Mouse (Mus musculus) spleen, postnatal 36 days (tissue): ENCODE measurements around the gene Klhl13.

ENCODE experiments used
- DNase-seq, 2 experiments: peaks; one replicate each; pipeline ENCODE4 v3.0.0; 2022; ENCODE audit warnings: low spot score in 2 of 2, mixed read lengths in 1 of 2

Klhl13 gene

DNA sequence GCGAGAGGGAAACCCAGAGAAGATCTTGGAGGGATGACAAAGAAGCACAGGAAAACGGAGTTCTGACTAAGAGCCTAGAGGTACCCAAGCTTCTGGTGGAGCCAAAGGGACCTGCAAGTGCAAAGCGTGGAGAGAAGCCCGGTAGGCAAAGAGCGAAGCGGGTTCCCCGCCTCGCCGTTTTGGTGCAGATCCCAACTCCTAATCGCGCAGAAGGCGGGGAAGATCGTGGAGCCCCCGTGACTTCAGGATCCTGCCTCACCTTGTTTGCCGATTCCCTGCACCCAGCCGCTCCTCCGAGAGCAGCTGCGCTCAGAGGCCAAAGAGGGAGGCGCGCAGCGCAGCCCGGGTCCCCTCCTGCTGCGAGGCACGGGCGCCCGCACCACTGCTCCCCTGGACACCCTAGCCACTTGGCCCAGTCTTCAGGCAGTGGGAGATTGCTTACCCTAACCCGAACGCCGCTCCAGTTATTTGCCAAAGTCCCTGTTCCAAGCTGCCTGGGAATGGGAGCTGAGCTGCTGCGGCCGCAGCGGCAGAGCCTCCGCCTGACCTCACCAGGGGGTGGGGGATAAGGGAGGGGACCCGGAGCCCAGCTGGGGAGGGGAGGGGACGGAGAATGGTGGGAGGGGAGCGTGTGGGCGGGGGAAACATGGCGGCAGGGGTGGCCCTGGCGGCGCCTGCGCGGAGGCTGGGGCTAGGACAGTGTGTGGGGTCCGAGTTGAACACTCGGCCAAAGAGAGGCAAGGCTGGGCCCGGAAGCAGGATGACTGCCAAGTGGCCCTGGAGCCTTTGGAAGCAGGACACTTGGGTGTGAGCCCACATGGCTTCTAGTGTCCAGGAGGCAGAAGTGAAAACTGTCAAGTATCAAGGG, at the start of gene Klhl13:
Gene Klhl13, minus strand, starts transcription at position 569 of the 868 bp plus-strand sequence.
- DNase-seq = no peak

DNA sequence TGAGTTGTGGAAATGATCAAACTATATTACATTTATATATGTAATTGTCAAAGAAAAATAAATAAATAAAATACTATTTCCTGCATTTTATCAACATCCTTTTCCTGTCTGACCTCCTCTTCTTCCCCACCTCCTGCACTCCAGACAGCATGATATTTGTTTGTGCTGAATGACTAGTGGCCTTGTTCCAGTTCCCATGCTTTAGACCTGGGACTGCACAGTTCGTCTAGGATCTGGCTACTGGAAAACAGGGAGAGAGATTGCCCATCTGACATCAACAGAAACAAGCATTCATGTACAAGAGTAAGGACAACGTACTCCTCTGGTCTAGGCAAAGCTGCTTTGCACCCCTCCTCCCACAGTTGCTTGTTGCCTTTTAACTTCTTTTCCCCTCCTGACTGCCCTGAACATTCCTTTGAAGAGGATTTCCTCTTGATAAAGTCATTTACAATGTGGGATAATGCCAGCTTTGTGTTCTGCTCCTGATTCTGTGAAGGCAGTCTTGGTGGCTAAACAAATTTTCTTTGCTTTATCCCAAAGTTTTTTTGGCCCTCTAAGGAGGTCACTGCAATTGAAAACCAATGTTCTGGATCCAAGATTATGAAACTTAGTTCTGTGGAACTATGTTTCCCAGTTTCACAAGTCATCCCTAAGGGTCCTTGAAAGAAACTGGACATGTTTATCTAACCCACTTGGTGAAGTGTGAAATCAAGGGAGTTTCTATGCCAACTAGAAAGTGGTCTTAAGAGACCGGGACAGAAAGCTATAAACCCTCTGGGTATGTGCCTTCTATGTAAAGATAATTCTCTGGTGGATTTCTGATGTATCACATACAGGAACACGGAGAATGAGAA, 44.6 kb upstream of the Klhl13 start:
- no peak for DNase-seq

DNA sequence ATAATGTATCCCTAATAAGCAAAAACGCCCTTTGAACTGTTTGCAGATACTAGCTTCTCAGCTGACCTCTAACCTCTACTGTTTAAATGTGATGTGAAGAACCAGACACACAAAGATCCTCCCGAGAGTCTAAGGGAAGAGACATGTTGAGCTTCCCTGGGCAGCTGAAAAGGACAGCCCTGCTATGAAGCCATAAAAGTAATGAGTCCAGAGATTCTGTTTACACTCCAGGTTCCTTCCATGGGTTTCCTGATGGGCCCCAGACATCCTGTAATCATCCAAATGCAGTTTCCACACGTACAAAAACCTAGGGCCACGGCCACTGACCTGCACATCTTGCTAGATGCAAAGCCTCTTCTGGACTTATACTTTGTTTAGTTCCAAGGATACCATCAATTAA, 23.8 kb upstream of the Klhl13 start:
- DNase-seq = no peak

DNA sequence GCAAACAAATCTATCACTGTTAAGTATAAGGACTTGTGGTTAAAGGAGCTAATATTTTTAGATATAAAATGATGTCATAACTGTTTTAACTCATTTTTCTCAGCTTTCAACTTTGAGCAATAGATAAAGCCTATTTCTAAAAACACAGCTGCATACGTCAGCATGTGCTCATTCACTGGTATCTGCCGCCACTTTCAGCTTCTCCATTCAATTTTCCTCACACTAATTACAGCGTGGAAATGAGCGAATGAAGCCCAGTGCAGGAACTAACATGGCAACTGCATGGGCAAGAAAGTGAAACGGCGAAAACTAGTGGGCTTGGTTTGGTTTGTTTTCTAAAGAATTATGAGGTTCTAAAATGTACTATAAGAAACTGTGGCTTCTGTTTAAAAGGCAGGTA, 1.4 kb downstream of the Klhl13 start:
- DNase-seq = no peak

DNA sequence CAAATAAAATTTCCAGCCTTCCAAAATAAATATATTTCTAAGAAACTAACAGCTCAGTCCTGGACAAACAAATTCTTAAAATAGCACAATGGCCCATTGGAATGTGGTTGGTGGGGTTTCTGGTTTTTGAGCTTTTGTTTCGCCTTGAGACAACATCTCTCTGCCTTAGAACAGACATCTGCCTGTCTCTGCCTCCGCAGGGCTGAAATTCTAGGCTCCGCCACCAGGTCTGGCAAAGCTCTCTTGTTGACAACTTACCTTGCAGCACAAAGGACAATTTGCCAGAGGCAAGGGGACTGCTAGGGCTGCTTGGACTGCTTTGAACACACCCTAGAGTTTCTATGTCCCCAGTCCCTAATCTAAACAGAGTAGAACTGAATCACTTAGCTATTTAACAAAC, 4.4 kb downstream of the Klhl13 start:
- DNase-seq = no peak

DNA sequence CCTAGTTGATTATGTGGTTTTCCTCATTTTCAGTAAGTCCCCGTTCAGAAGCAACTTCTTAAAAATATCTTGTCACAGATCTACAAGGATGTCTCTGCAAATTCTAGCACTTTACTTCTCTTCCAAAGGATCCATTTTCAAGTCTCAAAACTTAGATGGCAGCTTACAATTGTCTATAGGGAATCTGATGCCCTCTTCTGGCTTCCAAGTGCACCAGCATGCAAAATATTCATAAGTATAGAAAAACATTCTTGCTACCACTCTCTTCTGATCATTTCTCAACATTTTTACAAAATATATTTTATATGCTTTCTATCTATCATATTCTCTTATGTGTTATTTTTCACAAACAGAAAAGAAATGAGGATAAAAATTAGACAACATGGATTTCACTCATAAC, 14.8 kb downstream of the Klhl13 start:
- DNase-seq = no peak

DNA sequence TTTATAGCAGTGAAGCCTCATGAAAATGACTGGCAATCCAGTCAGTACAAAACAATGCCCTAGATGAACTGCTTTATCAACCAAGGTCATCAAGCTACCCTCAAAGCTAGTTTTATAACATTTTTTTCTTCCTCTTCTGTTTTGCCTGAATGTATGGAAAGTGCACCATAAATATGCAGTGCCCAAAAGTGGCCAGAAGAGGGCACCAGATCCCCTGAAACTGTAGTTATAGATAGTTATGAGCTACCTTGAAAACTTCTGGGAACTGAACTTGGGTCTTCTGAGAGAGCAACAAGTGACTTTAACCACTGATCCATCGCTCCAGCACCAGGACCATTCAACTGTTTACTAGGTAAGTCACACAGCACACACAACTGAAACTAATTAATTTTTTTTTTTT, 36.8 kb downstream of the Klhl13 start:
- no peak for DNase-seq

DNA sequence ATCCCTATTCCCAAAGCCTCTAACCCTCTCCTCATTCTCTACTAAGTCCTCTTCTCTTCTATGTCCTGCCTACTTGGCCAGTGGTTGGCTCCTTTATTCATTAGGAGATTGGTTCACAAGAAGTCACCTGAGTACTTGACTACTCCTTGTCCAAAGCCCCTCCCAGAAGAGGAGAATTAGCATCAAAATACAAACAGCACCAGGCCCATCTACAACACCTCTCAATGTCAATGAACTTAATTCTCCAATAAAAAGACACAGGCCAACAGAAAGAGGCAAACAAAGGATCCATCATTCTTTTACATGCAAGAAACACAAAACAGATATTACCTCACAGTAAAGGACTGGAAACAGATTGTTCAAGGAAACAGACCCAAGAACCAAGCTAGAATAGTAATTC, 46.0 kb downstream of the Klhl13 start:
- DNase-seq = no peak

DNA sequence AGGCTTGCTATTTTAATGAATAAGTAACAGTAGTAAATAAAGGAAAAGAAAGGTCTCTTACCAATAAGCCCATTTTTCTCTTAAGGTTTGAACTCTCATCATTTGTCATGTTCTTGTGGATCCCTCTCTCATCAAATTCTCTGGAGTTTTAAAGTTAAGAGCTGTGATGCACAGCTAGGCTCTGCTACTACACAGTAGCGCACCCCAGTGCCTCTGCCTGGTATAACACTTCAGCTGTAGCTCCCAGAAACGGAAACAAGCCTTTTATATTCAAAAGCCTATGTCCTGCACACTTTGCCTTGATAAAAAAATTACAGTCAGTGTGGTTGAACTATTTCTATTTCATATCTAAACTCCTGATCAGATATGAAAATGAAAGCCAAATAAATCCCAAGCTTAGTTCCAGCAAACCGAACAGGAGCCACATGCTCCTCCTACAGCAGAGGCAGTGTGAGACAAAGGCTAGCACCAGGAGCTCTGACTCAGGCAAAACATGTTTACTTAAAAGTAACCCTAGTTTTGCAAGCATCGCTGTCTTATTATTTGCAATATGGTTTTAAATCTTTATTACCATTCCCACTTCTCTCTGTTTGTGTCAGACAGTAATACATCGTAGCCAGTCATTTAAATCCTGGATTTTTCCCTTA, 68.8 kb downstream of the Klhl13 start:
- no peak for DNase-seq

DNA sequence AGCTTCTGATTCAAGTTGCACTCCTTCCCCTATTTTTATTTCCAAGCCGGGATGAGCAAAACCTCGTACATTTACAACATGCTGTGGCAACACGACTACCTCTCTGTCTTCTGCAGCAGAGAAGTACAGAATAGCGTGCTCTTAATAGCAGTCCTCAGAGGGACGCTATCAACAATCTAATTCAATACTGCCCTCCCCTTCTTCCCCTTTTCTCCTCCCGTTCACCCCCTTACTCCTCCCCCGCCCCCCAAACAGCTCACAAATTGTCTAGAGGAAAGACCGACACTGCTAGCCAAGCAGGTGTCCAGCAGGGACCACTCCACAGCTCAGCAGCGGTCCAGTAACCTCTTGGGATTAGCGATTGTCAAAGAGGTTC, 79.5 kb downstream of the Klhl13 start:
- no peak for DNase-seq

DNA sequence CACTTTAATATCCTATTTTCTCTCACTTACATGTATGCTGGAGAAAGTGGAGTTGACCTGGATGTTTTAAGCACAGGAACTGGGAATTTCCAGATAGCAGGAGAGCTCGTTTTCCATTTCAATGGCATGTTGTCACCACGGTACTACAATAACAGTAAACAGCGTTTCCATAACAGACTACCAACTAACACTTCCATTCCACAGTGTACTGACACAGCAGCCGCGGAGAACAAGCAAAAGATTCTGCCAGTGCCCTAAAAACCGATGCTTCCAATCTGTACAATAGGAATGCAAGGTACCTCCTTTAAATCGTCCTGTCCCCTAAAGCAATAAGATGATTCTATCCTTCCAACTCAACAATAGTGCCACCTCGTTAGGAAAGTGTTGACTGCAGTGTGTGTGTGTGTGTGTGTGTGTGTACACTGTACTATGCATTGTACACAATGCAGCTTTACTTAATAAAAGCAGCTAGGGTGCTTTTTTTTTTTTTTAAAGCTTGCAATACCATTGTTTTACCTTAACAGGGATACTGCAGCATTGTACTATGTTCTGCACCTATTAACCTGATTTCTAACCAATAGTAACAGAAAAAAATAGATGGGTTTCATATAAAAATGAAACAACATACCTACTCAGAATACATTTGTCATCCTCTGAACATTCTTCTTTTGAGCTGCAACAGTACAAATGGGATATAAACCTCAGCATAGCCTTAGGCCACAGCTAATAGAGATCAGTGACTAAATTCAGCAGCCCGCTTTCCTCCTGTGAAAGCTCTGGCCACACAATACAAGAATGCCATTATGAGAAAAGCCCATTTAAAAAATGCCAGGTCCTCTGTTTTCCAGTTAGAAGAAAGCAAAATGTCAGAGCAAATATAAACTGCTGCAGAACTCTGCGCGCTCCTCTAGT, 80.1 kb downstream of the Klhl13 start:
- no peak for DNase-seq

DNA sequence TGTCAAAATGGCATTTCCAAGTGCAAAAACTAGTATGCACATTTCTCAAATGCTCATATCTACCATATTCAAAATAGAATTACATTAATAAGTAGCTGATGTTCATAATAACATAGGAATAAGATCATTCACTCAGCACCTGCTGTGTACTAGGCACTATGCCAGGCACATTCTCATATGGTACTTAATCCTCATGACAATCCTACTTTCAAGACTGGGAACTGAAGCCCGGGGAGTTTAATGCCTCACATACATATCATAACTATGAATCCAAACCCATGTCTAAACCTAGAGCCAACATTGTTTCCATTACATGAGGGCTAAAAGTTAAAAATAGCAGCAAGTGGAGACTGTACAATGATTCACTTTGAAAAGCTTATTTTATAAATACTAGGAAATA, 97.3 kb downstream of the Klhl13 start:
- DNase-seq = no peak

DNA sequence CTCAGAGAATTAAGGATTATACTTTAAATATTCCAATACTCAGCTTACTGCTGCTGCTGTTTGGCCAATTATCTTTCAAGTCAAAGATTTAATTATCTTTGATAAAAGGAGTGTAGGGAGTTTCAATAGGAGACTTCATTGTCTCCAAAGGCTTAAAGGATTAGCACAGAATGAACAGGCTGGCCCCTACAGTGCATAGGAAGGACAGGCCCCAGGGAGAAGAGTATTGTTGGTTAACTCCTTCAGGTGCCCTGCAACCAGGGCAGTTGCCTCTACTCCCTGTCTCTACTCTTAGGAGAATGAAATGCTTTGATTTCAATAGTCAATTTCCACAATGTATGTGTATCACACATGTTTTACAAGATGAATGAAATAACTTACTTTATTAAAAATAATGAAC, 116.1 kb downstream of the Klhl13 start:
- DNase-seq = no peak
